Mouse (Mus musculus) kidney, adult 2 months (tissue): ENCODE results near the gene Catspere2.
"Not testable (repeated sequence)": the region's sequence is repeated elsewhere in the genome, so short reads cannot be mapped to it uniquely, and the experiment has no call there.

ENCODE experiments used
- CTCF ChIP-seq: fragments of 200-500 bp; conservative IDR thresholded peaks from 2 replicates; pipeline ENCODE4 v1.5.1; 2011; ENCODE audit warnings: low read depth, mild to moderate bottlenecking, control low read depth, low read length, moderate library complexity, mixed read lengths; ENCODE audit not compliant: insufficient read depth, insufficient read length
- POLR2A ChIP-seq: fragments of 200-500 bp; IDR thresholded peaks from one replicate; pipeline ENCODE4 v1.6.1; 2011; ENCODE audit warnings: low read depth, low read length, control low read depth

GRCm38 (mm10) chr1:178072798-178073197 lies 89.6 kb downstream of the Catspere2 start:
- not testable (repeated sequence) for TF ChIP-seq CTCF, POLR2A
